Mouse (Mus musculus): Measurements from ENCODE around the gene Gm20481. TPM values are rescaled to one million over a fixed set of nuclear protein-coding genes. Genes with fewer than 3 reads are reported as not detected.
"Not testable (repeated sequence)": the region's sequence is repeated elsewhere in the genome, so short reads cannot be mapped to it uniquely, and the experiment has no call there.

The Gm20481 gene
- not detected for total RNA-seq (2021)

DNA sequence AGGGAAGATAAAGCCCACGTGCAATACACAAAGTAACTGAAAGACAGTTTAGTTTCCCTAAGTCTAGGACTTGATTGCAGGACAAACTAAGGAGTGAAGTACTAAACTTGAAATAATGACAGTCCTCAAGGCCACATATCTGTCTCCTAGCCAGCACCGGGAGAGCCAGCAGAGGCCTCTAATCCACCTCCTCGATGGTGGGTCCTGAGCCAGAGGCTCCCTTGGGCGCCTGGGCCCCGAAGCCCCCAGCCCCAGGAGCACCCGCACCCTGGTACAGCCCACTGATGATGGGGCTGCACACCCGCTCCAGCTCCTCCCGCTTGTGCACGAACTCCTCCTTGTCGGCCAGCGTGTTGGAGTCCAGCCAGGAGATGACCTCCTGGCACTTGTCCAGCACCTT, at the start of gene Gm20481:
TSS of gene Gm20481 (plus strand) at position 91 of the 400 bp plus-strand sequence.
- DNase-seq: not testable (repeated sequence)

DNA sequence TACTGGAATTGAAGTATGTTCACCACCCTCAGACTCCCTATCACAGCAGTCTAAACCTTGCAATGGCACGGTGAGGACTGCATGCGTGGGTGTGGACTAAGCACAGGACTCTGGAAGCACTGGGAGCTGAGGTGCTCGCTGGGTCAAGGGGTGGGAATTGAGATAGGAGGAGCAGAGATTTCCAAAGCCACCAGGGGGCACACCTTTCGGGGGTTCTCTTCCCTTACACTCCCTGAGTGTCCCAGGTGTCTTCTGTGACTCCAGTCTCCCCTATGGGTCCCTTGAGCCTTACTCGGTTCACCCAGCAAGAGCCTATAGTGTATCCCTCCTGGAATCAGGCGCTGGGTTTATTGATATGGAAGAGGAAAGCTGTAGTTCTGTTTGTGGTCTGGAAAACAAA, 46.8 kb upstream of the Gm20481 start:
- DNase-seq: no peak

DNA sequence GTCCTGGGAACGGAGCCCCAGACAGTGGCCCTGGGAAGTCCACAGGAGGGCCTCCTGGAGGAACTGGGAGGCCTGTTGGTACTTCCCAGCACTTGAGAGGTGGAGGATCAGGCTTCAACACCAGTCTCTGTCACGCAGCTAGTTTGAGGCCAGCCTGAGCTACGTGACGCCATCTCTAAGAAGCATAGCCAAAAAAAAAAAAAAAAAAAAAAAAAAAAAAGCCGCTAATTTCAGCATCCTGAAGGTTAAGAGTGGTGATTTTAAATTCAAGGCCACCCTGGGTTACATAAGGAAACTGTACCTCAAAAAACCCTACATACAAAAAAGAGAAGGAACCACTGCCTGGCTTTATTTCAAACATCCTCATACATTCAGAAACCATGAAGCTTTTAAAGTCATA, 45.5 kb upstream of the Gm20481 start:
- no peak for DNase-seq

DNA sequence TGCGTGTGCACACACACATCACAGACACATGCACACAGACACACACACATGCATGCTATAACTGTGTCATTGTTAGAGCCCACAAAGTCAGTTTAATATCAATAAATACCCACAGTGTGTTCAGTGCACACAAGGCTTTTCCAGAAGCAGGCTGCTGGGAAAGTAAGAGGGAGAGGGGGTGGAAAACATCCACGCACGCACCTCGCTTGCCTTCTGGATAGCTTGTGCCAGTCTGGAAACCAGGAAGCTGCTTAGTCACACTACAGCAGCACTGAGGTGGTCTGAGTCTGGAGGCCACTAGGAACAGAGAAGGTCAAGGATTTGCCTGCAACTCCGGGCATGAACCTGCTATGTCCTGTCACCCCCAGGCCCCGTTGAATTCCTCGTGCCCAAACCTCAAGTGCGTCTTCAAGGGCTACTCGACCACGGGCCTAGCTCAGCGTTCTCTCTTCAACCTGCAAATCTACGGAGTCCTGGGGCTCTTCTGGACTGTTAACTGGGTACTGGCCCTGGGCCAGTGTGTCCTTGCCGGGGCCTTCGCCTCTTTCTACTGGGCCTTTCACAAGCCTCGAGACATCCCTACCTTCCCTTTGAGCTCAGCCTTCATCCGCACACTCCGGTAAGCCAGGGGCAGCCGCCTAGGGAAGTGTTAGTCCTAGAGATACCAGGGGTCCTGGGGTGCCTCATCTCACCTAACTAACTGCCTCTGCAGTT, 42.2 kb upstream of the Gm20481 start:
- no peak for DNase-seq

DNA sequence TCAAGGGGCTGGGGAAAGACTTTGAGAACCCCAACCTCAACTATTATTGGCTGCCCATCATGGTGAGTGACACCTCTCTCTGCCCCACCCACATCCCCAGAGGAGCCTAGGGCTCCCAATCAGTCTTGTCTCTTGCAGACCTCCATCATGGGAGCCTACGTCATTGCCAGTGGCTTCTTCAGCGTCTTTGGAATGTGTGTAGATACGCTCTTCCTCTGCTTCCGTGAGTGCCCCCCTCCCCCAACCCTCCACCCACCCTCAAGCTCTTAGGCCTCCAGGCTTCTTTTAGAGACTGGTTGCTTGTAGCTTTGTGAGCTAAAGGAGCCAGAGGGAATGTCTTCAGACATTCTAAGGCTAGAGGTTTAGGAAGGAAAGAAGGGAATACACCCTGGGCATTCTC, 40.9 kb upstream of the Gm20481 start:
- no peak for DNase-seq

DNA sequence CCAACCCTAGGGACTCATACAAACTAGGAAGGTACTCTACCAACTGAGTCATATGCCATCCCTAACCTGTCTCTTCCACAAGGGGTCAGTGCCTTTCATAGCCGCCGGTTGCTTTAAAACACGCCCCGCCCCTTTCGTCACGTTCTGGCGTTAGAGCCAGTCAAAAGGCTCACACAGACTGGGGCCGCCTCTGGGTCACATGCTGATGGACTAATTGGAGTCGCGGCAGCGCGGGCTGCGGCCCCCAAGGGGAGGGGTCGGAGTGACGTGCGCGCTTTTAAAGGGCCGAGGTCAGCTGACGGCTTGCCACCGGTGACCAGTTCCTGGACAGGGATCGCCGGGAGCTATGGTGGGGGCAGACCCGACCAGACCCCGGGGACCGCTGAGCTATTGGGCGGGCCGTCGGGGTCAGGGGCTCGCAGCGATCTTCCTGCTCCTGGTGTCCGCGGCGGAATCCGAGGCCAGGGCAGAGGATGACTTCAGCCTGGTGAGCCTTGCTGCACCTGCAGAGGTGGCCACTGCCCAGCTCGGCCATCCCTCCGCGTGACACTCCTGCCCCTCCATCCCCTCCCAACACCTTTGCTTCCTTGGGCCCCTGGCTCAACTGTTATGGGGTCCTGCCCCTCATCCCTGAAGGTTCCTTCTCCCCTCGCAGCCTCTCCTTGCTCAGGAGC, 38.5 kb upstream of the Gm20481 start, which contains the start of gene Neu1:
TSS of gene Neu1 (plus strand) at position 193 of the 674 bp plus-strand sequence.
- DNase-seq: peak; percentile 99

DNA sequence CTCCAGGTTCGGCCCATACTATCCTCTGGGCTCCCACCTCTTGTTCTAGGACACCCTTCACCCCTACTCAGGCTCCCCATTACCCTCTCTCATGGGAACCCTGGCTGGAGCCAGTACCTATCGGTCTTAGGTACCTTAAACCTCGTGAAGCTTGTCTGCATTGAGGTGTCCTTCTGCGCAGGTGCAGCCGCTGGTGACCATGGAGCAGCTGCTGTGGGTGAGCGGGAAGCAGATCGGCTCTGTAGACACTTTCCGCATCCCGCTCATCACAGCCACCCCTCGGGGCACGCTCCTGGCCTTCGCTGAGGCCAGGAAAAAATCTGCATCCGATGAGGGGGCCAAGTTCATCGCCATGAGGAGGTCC, 38.0 kb upstream of the Gm20481 start:
- DNase-seq: peak; percentile 17

DNA sequence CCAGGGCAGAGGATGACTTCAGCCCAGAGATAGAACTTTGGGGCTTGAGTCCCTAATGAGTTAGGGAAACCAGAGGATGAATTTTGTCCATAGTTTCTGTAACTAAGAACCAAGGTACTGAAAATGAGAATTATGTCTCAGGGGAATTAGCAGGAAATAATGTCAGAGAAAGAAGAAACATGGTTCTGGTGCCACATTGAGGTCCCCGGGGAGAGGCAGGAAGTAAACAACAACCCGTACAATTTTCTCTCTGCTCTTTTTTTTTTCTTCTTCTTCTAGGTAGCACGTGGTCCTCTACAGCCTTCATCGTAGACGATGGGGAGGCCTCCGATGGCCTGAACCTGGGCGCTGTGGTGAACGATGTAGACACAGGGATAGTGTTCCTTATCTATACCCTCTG, 37.4 kb upstream of the Gm20481 start:
- no peak for DNase-seq

DNA sequence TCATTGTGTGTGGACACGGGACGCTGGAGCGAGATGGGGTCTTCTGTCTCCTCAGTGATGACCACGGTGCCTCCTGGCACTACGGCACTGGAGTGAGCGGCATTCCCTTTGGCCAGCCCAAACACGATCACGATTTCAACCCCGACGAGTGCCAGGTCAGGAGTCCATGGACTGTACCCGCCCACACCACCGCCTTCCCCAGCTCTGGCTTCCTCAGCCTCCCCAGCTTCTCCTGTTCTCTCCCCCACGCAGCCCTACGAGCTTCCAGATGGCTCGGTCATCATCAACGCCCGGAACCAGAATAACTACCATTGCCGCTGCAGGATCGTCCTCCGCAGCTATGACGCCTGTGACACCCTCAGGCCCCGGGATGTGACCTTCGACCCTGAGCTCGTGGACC, 35.7 kb upstream of the Gm20481 start:
- no peak for DNase-seq

DNA sequence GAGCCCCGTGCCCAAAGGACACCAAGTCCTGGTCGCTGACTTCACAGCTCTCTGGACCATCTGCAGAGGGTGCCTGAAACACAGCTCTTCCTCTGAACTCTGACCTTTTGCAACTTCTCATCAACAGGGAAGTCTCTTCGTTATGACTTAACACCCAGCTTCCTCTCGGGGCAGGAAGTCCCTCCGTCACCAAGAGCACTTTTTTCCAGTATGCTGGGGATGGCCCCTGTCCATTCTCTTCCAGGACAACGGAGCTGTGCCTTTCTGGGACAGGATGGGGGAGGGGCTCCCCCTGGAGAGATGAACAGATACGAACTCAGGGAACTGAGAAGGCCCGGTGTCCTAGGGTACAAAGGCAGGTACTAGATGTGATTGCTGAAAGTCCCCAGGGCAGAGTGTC, 34.9 kb upstream of the Gm20481 start:
- DNase-seq: peak; percentile 34

DNA sequence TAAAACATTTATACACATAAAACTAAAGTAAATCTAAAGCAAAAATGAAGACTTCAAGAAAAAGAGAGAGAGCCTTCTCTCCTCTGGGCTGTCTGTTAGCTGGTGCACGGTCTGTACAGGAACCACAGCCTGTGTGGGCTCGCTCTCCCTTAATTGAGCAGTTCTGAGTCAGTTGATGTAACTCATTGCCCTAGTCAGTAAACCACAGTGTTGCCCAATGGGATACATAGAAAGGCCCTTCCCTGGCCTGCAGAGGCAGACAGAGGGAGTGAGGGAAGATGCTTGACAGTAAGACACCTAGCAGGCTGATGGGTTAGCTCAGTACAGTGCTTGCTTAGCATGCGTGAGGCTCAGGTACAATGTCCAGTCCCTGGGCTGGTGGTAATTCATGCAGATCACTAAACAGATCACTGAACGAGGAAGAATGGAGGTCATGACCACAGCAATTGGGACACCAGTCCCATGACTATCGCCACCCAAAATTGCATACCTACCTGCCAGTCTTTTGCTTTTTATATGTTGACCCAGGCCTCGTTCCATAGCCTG, 31.7 kb upstream of the Gm20481 start:
- DNase-seq: no peak

DNA sequence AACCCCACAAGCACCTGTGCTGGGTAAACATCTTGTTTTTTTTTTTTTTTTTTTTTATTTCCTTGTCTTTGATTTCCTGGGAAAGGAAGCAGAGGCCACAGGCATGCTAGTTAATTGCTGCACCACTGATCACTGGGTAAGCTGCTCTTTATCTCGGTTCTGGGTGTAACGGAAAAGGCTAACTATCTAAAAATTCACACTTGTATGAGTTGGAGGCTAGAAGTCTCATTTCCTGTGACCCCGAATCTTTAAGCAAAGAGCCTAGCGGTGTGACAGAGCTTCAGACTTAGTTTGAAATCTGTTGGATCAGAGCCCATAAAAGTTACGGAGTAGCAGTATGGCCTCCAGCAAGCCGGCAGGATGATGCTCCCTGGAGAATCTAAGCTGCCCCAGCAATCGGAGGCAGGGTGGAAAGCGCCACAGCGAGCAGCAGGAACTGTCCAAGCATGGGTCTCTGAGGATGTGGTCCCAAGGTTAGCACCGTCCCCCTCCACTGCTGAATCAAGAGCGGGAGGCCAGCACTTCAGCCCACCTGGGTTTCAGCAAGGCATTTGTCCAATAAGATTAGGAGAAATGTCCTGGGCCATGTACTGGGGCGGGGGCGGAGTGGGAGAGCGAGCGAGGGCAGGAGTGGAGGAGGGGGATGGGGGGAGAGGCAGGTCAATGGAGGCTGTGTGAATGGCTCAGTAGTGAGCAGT, 28.2 kb upstream of the Gm20481 start:
- peak; percentile 41 for DNase-seq

DNA sequence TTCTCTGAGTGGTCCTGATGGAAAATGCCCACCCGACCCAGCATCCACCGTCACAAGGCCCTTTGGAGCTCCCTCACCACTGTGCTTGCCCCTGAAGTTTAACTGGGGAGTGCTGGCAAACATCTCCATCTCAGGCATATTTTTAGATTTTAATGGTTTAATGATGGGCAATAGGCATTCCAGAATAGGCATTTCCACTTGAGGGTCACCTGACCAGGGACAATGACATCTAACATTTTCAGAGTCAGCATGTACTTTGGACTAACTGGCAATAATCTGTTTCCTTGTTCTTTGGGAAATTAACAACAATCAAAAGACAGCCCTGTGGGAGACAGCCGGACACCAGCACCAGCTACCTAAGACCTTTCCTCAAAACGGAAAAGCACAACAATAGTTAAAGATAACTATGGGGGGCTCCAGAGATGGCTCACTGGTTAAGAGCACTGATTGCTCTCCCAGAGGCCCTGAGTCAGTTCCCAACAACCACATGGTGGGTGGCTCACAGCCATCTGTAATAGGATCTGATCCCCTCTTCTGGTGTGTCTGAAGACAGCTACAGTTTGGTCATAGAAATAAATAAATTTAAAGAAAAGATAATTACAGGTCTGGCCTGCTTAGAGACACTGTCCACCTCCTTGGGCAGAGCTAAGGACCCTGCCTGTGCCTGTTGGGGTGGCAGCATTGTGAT, 26.4 kb upstream of the Gm20481 start:
- DNase-seq: no peak

DNA sequence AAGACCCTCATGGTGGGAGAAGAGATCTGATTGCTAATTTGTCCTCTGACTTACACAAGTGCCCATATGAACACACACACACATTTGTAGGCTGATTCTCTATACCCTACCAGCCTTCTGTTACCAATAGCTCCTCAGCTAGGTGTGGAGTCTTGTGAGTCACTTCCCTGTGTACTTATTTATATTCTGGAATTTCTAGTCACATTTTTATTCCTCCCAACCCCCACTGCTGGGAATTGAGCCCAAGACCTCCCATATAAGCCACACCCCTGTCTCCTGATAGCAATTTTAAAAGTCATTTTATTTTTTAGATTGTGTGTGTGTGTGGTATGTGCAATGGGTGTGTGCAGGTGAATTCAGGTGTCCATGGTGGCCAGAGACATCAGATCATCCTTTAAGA, 25.4 kb upstream of the Gm20481 start:
- no peak for DNase-seq

DNA sequence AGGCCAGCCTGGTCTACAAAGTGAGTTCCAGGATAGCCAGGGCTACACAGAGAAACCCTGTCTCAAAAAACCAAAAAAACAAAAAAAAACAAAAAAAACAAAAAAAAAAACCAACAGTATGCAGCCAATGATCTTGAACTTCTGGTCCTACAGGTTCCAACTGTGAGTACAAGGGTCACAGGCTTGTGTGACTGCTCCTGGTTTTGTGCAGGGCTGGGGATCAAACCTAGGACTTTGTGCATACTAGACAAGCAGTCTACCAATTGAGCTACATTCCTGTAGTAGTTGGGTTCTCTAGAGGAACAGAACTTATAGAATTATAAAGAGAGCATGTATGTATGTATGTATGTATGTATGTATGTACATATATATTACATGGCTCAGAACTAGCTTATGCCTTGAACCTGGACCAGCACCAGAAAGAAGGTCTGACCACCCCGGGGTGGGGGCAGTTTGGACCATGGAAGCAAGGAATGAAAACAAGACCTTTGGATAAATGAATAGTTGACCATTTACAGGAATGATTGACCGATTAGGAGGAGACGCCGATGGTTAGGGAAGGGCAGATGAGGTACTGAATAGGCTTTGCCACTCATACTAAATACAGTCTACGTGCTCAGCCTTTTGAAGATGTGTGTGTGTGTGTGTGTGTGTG, 23.1 kb upstream of the Gm20481 start:
- no peak for DNase-seq

DNA sequence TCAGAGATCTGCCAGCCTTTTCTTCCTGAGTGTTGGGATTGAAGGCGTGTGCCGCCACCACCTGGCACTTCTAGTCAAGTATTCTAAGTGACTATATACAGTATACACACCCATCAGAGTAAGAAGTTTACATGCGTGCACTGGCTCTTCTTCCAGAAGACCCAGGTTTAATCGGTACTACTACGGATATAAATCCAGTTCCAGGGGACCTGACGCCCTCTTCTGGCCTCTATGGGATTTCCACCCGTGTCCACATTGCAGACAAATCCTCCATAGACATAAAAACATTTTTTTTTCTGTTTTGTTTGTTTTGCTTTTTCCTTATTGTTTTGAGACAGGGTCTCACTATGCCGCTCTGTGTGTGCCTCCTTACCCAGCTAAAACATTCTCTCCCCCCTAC, 22.1 kb upstream of the Gm20481 start:
- DNase-seq: peak; percentile 45

DNA sequence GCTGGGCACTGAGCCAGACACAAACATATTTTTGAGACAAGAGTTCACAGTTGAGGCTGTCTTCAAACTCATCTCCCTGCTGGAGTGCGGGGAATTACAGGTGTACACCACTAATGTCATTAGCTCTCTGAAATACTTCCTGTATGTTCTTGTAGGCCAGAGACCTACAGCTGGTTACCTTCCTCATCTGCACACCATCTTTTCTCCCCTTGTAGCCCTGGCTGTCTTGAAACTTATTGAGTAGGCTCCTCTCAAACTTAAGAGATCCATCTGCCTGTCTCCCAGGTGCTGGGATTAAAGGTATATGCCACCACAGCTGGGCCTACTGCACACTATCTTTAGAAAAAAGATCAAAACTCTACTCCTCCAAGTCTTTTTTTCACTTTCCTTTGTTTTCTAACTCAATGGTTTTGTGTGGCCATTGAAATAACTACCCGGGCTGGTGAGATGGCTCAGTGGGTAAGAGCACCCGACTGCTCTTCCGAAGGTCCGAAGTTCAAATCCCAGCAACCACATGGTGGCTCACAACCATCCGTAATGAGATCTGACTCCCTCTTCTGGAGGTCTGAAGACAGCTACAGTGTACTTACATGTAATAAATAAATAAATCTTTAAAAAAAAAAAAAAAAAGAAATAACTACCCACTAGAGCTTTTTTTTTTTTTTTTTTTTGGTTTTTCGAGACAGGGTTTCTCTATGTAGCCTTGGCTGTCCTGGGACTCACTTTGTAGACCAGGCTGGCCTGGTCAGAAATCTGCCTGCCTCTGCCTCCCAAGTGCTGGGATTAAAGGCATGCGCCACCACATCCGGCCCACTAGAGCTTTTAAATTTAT, 20.8 kb upstream of the Gm20481 start:
- not testable (repeated sequence) for DNase-seq

DNA sequence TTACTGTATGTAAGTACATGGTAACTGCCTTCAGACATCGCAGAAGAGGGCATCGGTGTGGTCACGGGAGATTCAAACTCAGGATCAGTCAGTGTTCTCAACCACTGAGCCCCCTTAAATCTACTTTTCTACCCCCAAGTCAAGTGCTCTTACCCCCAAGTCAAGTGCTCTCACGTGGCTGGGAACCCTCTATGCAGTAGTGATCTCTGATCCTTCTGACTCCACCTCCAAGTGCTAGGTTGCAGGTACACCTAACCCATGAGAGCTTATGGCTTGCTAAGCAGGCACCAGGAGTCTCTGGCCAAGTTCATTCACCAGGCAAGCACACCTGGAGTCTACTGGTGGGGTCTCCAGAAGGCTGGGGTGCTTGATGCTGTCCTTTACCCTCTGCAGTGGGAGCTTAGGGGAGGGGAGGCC, 20.2 kb upstream of the Gm20481 start:
- no peak for DNase-seq

DNA sequence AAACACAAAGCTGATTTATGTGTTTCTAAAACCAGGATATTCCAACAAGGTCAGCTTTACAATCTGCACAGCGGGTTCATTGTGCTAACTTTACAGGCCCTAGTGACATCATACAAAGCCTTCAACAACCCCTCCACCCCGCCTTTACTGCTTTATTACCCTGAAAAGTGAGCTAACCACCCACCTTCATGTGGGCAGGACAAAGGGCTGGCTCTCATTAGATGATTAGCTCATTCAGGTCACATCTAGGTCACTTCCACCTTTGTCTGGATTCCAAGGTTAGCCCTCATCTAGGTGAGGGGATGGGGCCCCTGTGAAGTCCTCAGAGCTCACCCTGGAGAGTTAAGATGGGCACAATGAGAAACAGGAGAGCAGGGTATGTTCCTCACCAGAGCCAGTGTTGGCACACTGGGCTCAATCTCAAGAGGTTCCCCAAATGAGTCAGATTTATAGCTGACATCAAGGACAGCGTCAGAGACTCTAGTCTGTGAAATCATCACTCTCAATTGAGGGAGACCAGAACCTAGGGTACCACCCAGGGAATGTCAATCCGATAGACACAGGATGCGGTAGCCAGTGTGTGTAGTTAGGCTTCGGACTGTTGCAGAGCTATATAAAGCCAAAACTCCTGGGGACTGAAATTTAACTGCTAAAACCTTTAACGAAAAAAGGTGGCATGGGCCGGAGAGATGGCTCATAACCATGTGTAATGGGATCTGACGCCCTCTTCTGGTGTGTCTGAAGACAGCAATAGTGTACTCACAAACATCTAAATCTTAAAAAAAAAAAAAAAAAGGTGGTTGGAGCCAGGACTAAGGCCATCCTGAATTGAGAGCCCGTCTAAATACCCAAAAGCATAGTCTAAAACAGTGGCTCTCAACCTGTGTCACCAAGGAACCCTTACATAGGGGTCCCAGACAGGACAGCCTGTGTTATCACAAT, 18.9 kb upstream of the Gm20481 start:
- DNase-seq: no peak

Data from heart, postnatal 4 days (tissue).